Mouse (Mus musculus) E14TG2a.4 (cell line): ENCODE results near the gene Scp2.

Experiments
- CTCF ChIP-seq: conservative IDR thresholded peaks from 2 replicates; pipeline ENCODE4 v1.5.1; 2014; ENCODE audit warnings: low read length
- NANOG ChIP-seq: IDR thresholded peaks from 2 replicates; pipeline ENCODE4 v1.6.1; 2014; ENCODE audit warnings: borderline replicate concordance, low read length, mixed read lengths
- POU5F1 ChIP-seq: IDR thresholded peaks from 2 replicates; pipeline ENCODE4 v1.6.1; 2014; ENCODE audit warnings: low read length, borderline replicate concordance

DNA sequence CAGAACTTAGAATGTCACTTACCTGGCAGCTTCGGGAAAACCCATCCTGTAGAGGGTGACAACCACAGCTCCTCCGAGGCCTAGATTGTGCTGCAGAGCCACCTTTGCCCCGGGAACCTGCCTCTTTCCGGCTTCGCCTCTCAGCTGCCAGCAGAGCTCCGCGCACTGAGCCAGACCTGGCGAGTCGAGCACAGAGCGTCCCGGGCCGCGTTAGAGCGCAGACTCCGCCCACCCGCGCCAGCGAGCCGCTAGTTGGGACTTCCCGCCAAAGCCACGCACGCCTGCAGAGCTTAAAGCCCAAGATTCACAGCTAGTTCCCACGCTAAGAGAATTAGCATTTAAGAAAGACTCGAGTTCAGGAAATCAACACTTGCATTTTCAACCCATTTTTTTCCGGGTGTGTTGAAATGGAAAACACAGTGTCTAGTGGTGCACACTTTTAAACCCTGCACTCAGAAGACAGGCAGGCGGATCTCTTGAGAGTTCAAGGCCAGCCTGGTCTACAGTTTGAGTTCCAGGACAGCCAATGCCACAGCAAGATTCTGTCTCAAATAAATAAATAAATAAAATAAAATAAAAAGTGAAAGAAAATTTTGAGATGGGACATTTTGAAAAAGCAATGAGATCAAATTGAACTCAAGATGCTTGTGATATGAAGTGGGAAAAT lies 73.4 kb downstream of the Scp2 start:
- TF ChIP-seq CTCF (no peak), NANOG (no peak), POU5F1 (no peak)
